Mouse (Mus musculus) telencephalon, adult 2 months (tissue): ENCODE results near the gene Mgat1.
A peak's percentile ranks its signal among the peaks of the same experiment; 100 is the strongest.
"Not testable (repeated sequence)": the region's sequence is repeated elsewhere in the genome, so short reads cannot be mapped to it uniquely, and the experiment has no call there.

Source experiments
- DNase-seq: peaks from one replicate; pipeline ENCODE4 v3.0.0-alpha.2; 2011; ENCODE audit warnings: low read depth, low spot score

The Mgat1 gene

DNA sequence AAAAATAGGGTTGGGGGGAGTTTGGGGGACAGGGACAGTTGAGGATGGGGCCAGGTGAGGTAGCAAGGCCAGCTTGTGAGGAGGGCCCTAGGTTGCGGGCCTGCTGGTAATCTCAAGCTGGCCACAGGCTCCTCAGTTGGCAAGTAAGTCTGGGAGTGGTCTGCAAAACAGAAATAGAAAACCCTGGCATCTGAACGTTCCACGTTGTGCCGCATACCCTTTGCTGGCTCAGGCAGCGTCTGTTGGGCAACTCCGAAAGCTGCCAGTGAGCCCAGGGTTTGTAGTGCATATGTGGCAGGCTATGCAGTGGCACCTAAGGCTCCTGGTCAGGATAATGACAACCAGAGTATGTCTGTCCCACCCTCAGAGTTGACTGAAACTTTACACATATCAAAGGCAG is 19.2 kb downstream of the Mgat1 start:
- no peak for DNase-seq

DNA sequence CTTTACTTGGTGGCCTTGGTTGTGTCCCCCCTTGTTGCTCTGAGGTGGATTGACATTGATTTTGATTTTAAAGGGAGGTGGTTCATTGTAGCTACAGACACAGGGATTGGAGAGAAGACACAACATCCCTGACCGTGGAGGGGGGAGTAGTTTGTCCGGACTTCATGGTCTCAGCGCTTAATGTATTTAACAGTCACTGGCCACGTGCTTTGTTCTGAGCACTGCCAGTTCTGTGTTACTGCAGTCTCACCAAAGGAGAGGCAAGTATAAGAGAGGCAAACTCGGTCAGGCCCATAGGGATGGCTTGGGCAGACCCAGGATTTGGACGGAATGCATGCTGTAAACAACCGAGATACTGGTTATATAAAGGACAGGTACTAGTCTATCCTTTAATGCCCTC is 20.1 kb downstream of the Mgat1 start:
- no peak for DNase-seq

DNA sequence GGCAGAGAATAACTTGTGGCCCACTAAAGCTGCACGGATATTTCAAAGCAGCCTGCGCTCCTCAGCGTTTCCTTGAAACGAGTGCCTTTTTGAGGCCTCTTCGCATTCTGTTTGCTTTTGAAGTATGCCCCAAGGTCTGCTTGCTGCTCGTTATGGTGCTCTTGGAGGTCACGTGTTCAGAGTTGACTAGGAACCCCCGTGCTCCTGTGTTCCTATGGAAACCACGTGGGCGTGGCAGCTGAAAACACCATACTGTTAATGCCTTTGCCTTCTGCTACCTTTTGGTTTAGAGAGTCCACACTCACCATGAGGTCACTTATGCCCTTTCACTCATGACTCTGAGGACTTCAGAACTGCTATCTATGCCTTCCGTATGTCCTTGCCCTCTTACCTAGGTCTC is 20.6 kb downstream of the Mgat1 start:
- DNase-seq, result no peak

DNA sequence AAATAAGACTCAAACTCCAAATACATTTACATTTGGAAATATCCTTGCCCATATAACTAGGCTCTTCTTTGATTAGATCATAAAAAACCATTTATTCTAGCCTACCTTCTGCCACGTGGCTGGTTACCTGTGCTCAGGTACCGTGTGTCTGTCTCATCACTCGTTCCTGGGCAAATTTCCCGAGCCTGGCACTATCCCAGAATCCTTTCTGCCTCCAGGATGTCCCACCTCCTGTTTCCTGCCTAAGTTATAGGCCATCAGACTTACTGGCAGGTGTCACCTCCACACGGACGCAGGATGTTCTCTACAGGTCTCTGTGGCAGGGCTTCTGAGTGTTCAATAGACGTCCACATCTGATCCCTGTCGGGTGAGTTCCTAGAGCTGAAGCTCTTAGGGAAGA is 21.1 kb downstream of the Mgat1 start:
- DNase-seq, result no peak

DNA sequence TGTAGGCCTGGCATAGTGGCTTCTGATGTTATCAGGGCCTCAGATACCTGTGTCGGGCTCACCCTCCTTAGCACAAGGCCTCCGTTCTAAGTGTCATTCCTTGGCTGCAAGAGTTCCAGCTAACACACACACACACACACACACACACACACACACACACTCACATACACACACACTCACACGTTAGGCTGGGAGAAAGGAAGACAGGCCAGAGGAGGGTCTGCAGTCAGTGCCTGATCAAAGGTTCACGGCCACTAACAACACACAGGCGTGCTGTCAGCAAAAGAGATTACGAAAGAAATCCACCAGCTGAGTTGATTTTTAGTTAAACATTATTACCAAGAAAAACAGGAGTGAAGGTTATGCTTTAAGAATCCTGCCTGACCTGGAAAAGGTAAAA is 22.7 kb downstream of the Mgat1 start:
- DNase-seq, result no peak

DNA sequence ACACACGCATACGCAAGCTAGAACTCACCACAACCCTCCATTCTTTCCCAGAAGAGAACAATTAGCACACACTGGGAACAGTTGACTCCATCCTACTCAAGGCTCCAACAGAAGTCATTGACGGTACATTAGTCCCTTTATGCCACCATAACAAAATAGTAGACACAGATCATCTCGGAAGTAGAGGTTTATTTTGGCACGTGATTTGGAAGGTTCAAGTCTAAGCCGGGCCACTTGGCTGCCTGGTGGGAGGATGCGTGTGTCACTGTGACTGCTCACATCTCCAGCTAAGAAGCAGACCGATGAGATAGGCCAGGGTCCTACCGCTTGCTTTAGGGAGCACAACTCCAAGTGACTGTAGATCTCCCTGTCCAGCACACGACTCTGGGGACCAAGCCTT is 23.3 kb downstream of the Mgat1 start:
- DNase-seq, result no peak

DNA sequence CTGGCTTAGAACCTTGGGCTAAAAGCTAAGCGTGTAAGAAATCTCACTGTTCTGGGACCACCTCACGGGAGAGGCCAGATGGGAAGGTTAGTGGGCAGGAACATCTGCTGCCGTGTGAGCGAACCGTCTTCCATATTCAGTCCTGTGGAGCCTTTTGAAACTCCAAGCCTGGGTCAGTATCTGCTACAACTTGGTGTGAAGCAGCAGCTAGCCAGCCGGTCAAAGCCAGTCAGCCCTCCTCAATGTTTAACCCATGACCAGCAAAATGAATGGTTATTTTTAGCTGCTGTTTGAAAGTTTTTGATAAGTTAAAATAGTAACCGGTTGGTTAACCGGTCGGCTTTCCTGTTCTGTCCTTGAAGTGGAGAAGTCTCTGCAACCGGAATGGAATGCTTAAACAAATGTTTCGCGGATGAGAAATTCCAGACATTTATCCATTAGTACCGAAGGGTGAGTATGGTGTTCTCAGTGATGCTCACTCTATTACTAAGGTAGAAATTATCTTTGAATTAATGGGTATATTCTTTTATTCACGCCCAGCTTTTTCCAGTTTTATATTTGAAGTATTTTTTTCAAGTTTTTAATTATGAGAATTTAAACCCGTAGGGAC is 24.1 kb downstream of the Mgat1 start:
- no peak for DNase-seq

DNA sequence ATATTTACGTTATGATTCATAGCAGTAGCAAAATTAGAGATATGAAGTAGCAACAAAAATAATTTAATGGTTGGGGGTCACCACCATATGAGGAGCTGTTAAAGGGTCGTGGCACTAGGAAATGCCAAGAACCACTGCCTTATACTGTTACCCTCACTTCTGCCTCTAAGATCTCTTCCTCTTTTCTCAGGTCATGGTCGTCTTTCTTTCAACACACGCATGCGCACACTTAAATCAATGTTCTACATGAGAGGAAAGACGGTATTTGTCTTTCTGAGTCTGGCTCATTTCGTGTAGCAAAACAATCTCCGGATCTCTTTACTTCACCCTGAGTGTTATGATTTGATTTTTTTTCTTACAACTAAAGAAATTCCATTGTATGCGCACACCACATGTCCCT is 25.8 kb downstream of the Mgat1 start:
- DNase-seq, result no peak

DNA sequence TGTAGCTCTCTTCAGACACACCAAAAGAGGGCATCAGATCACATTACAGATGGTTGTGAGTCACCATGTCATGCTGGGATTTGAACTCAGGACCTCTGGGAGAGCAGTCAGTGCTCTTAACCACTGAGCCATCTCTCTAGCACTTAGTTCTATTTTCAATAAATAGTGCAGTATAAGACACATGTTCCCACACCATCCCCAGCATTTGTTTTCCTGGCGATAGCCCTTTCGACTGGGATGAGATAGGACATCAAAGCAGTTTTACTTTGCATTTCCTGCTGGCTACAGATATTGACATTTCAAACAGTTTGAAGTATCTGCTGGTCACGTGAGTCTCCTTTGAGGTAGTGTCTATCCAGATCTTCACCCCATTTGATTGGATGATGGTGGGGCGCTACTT is 26.4 kb downstream of the Mgat1 start:
- no peak for DNase-seq

DNA sequence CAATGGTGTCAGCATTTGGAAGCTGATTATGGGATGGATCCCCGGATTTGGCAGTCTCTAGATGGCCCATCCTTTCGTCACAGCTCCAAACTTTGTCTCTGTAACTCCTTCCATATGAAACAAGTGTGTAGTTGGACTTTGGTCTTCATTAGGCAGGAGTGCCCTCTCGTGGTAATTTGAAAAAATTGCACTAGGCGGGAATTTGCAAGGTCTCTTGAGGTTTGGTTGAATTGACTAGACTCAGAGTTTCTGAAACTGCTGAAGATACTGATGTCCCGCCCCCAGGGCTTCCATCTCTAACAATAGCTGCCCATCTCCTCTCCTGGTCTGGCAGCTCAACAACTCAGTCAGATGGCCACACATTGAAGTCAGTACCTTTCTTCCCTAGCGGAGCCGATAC is 27.3 kb downstream of the Mgat1 start:
- no peak for DNase-seq

DNA sequence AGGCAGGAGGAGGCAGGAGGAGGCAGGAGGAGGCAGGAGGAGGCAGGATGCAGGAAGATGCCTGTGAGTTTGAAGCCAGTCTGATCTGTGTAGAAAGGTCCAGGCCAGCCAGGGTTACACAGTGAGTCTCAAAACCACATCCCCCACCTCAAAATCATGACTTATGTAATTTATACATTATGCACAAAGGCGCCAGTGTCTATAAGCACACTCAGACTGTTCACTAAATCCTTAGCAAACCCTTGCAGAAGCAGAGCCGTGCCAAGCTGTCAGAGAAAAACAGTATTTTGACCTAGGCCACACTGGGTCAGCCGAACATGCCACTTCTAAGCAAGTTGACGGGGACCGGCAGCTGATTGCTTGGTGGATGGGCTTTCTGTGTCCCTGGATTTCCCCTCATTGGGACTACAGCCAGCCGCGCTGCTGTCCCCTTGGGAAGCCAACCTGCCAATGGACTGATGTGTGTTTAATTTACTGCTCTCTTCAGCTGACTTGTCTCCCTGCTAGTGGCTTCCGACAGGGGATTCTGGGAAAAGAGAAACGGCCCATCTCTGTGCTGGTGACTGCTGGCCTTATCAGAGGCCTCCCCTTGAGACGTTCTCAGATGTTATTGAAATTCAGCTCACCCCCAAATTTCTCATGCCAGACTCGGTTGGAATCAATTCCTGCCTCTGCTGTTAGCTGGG is 30.0 kb downstream of the Mgat1 start:
- no peak for DNase-seq

DNA sequence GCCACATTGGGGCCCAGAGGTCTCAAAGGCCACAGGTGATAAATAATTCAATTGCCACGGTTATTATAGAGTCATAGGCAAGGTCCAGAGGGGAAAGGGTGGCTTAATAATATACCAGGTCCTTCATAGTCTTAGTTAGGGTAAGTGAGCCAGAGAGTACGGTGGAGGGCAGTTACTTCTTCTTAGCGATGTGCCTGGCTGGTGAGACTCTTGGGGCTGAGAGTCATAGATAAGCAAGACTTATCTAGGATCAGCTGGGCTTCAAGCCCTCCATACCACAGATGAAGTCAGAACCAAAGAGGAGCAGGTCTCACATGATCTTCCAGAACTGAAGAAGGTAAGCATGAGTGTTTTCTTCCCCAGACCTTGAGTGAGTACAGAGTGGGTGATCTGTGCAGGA is 34.2 kb downstream of the Mgat1 start, which contains the start of gene Olfr1393:
Gene Olfr1393 (plus strand): TSS at position 83 of the 400 bp plus-strand sequence.
- no peak for DNase-seq

DNA sequence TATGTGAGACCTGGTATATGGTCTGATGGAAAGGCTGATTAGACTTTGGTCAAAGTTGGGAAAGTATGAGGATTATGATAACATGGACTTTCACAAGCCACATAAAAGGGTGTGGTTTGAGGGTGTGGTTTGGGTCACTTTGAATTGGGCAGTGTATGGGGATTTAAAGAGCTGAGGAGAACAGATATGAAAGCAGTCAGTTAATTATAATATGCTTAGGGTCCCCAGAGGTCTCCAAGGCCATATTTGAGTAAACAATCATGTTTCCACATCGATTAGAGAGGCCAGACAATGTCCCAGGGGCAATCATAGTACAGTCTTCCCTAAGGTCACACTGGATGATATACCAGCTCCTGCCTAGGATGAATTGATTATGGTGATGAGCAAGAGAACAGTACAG is 41.0 kb downstream of the Mgat1 start, which contains the start of gene Olfr1392:
Gene Olfr1392 (plus strand): TSS at position 301 of the 400 bp plus-strand sequence.
- not testable (repeated sequence) for DNase-seq

DNA sequence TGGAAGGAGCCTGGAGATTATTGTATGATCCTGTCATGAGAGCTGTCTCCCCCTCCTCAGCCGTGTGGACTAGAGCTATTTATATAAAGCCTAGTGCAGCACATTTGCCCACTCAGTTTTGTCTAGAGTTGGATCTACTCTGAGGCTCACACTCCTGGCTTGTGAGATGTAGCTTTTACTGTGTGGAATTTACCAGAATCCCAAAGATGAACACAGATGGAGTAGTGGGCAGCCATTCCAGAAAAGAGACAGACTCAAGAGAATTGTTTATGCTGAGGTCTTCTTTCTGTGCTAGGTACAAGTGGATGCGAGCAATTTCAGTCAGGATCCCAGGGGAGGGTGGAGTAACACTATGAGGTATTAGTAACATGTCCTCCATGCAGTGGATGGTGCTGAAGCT is 43.3 kb downstream of the Mgat1 start:
- peak; percentile 68 for DNase-seq

DNA sequence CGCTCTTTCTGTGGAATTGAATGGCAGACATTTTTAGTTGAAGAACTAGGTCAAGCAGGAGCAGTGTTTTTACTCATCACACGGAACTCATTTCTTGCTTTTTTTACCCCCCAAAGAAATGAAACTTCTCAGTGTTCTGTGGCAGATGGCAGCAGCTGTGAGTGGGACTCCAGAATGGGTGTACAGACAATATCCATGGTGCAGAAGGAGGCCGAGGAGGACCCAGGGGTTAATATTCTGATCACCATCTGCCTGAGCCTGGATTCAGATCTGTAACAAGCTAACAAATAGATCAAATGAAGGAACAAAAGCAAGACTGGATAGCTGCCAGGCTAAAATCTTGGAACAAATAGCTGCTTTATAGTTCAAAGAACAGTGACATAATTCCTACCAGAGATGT is 48.8 kb downstream of the Mgat1 start:
- peak; percentile 69 for DNase-seq

DNA sequence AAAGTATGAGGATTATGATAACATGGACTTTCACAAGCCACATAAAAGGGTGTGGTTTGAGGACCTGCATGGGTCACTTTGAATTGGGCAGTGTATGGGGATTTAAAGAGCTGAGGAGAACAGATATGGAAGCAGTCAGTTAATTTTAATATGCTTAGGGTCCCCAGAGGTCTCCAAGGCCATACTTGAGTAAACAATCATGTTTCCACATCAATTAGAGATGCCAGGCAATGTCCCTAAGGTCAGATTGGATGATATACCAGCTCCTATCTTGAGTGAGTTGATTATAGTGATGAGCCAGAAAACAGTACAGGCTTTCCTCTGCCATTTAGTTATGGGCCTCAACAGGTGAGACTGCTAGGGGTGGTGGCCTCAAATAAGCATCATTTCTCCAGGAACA is 60.5 kb downstream of the Mgat1 start, which contains the start of gene Olfr10:
Gene Olfr10 (plus strand): TSS at position 301 of the 400 bp plus-strand sequence.
- DNase-seq, result no peak

DNA sequence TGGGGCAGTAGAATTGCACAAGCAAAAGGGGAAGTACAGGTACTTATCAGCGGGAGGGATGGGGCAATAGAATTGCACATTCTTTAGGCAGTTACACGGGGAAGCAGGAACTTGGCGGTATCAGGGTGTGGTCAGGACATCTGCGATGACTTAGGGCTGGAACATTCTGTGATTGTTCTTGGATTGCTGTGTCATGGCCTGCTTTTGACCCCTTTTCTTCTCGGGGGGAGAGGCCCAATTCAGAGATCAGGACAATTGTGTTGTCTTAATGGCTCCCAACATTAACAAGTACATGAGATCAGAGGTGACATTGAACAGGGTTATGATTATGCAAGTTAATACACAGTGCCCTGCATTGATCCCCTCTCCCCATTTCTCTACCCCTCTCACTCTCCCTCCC is 64.6 kb downstream of the Mgat1 start:
- not testable (repeated sequence) for DNase-seq
